Mouse (Mus musculus) spleen, postnatal 4 days (tissue): Measurements from ENCODE around the gene Slc2a8.
A peak's percentile ranks its signal among the peaks of the same experiment; 100 is the strongest.

Experiments
- DNase-seq, 2 experiments: peaks; one replicate each; pipeline ENCODE4 v3.0.0; 2022; ENCODE audit warnings: low spot score in 2 of 2

Slc2a8 gene

GRCm38 (mm10) chr2:32971235-32971634 is 10.6 kb downstream of the Slc2a8 start:
- no peak for DNase-seq

GRCm38 (mm10) chr2:32969326-32969725 is 12.6 kb downstream of the Slc2a8 start:
- no peak for DNase-seq

GRCm38 (mm10) chr2:32968024-32968614 is 13.8 kb downstream of the Slc2a8 start:
- DNase-seq, result no peak

GRCm38 (mm10) chr2:32966689-32967631 is 14.9 kb downstream of the Slc2a8 start:
- DNase-seq, result peak; percentile 82 to 90

GRCm38 (mm10) chr2:32966184-32966688 is 15.6 kb downstream of the Slc2a8 start:
- DNase-seq, result no peak

- DNase-seq, result no peak
These were observed 16.2 kb downstream of the Slc2a8 start for GRCm38 (mm10) chr2:32965511-32966183.

DNA sequence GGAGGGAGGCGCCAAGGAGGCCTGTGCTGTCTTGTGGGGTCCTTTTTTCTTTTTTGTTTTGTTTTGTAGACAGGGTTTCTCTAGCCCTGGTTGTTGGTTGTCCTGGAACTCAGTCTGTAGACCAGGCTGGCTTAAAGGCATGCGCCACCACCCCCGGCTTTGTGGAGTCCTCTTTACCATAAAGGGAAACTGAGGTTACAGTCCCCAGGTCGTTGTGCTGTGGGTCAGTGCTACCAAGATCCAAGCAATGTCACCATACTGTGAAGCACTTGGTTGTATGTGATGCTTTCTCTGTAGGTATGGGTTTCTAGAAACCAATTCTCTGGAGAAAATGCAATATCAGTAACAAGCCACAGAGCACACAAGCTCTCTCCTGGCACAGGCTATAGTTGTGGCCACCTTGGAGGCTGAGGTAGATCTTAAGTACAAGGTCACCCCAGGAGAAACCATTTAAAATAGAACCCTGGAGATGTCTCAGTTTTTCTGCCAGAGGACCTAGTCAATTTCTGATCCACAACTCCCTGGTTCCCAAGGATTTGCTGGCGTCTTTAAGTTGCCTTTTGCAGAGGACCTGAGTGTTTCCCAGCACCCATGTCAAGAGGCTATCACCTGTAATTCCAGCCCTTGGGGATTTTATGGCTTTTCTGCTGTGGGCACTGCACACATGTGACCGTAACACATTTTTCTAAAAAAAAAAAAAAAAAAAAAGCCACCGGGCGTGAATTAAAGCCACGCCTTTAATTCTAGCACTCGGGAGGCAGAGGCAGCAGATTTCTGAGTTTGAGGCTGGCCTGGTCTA is 17.0 kb downstream of the Slc2a8 start:
- no peak for DNase-seq

DNA sequence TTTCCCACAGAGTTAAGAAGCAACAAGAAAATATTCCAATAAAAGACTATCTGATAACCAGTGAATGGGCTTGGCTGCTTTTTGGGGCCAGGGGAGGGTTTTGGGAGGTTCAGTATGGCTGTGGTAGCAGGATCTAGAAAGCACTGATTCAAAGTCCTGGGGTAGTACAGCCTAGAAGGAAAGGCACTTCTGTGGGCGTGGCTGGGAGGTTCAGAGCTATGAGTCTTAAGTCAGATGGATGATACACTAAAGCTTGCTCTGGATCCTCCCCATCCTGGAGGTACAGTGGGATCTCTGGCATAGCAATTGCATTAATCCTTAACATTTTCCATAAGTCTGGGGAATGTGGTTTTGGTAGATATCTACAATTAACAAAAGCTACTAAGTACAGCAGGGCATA is 17.9 kb downstream of the Slc2a8 start:
- no peak for DNase-seq

GRCm38 (mm10) chr2:32963544-32963943 is 18.3 kb downstream of the Slc2a8 start:
- DNase-seq, result no peak

DNA sequence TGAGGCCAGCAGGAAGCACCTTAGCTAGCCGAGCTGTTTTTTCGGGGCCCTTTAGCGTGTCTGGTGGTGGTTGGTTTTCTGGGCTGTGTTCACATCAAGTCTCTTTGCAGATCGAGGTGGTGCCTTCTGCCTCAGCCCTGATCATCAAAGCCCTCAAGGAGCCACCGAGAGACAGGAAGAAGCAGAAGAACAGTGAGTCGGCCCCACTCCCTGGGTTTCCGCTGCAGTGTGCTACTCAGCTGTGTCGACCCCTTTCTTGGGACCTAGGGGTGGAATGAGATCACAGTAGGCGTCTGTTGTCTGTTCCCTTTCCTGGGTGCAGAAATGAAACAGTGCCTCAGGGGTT is 19.0 kb downstream of the Slc2a8 start:
- DNase-seq, result no peak

DNA sequence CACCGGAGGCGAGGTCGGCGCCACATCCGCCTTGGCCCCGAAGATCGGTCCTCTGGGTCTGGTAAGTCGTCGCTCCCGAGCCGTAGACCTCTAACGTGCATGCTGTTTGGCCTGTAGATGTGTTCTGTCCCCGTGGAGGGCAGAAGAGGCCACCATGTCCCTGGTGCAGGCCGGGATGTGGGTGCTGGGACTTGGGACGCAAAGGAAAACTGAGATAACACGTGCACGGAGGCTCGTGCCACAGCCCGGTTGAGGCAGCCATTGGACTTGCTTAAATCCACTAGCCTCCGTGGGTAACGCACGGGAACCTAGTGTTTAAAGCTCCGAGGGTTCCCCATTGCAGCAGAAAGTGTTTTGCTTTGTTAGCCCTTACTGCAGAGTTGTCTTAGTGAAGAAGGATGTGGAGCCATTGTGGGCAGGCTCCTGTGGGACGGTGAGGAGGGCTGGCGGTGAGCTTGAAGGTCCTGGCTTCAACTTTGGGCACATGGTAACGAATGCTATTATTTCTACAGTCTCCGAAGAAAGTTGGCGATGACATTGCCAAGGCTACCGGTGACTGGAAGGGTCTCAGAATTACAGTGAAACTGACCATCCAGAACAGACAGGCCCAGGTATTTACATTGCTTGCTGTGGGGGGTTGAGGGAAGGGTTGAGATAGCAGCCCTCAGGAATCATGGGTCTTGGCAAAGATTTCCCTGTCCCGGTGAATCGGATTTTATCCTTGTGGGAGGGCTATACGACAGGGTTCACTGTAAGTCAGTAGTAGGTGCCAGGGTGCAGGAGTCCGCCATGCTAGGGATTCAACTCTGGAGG is 19.6 kb downstream of the Slc2a8 start:
- peak in 1 of 2 experiments; percentile 72 for DNase-seq

GRCm38 (mm10) chr2:32961192-32961995 is 20.5 kb downstream of the Slc2a8 start, which contains the start of the genes Rpl12 and Lrsam1:
Rpl12 (plus strand) TSS chr2:32961559.
Lrsam1 (minus strand) TSS chr2:32961614.
- DNase-seq, result peak; percentile 94 to 98

DNA sequence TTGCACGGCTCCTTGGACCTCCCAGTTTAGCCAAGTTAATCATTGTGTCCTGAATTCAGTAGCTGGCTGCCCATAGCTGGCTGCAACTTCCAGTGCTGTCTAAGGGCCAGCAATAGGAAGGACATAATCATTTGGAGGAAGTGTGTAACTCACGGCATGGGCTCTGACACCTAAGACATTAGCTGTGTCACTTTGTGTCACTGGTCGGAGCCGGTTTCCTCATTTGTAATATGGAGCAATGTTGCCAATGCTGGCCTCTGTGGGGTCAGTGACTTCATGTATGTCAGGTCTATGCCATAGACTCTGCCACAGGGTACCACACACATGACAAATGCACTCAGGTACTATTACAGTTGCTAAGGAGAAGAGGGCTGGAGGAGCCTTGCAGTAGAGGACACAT is 21.6 kb downstream of the Slc2a8 start:
- no peak for DNase-seq

GRCm38 (mm10) chr2:32957344-32957743 is 24.5 kb downstream of the Slc2a8 start:
- DNase-seq, result no peak

DNA sequence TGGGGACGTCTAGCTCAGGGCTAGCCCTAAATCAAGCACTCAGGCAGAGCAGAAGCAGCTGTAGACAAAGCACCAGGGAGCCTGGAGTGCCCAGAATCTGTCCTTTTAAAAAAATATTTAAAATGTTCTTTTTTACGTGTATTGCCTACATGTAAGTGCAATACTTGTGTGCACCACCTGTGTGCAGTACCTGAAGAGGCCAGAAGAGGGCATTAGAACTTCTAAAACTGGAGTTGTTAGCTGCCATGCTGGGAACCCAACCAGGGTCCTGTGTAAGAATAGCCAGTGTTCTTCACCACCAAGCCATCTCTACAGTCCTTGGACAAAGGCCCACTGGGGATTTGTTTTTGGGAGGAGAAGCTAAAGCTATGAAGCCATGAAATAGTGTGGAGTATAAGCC is 27.3 kb downstream of the Slc2a8 start:
- DNase-seq, result no peak

GRCm38 (mm10) chr2:32947454-32947853 is 34.4 kb downstream of the Slc2a8 start:
- no peak for DNase-seq

DNA sequence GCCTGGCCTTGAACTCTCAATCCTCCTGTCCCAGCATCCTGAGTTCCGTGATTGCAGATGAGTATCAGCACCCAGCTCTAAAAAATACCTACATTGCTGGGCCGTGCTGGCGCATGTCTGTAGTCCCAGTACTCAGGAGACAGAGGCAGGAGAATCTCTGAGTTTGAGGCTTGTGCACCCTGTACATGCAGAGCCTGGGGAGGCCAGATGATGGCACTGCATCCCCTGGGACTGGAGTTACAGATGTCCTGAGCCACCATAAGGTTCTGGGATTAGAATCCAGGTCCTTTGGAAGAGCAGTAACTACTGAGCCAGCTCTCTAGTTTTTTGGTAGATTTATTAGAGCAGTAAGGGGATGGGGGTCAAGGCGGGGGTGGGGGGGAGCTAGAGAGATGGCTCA is 41.4 kb downstream of the Slc2a8 start:
- DNase-seq, result no peak

DNA sequence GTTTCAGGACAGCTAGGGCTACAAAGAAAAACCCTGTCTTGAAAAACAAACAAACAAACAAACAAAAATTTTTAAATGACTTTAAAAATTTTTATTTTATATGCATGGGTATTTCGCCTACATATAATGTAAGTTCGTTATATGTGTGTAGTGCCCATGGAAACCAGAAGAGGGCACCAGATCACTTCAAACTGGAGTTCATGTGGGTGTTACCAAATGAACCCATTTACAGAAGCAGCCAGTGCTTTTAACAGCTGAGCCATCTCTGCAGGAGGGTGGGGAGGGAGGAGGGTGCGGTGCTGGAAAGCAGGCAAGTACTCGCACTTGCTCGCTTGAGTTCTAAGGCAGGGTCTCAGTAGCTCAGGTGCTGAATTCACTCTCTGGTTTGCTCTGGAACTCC is 42.5 kb downstream of the Slc2a8 start:
- DNase-seq, result peak; percentile 68 to 78

DNA sequence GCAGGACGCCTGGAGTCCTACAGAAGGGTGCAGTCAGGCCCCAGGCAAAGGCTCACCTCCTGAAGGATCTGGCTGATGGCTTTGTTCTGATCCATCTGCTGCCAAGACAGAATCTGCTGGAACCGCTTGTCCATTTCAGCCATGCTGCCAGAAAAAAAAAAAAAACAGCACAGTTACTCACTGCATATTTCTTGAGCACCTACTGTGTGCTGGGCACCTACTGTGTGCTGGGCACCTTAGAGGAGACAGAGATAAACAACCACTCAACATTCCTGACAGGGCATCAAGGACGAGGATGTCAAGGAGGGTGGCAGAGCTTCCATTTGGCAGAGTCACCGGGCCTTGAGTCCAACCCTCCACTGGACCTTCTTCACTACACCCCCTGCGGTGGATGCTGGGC is 43.1 kb downstream of the Slc2a8 start:
- DNase-seq, result no peak

DNA sequence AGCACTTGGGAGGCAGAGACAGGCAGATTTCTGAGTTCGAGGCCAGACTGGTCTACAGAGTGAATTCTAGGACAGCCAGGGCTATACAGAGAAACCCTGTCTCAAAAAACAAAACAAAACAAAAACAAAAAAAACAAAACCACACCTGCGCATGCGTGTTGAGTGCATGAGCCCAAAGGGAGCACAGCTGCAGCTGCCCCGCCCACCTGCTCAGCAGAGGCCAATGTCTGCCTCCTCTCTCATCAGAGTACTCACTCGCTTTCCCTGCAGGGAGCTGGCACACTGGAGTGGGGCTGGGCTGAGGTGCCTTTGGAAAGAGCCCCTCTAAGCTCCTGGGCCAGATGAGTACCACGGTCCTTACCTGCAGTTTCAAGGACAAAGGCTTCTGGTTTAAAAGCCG is 50.2 kb downstream of the Slc2a8 start:
- DNase-seq, result no peak
